Mouse (Mus musculus): ENCODE measurements at regions not wholly inside any gene's neighbourhood (a gene's known extent, or its start where the extent isn't known, plus 50 kb on each side); places are given as distances from the start of the nearest gene placed in this dataset.

DNA sequence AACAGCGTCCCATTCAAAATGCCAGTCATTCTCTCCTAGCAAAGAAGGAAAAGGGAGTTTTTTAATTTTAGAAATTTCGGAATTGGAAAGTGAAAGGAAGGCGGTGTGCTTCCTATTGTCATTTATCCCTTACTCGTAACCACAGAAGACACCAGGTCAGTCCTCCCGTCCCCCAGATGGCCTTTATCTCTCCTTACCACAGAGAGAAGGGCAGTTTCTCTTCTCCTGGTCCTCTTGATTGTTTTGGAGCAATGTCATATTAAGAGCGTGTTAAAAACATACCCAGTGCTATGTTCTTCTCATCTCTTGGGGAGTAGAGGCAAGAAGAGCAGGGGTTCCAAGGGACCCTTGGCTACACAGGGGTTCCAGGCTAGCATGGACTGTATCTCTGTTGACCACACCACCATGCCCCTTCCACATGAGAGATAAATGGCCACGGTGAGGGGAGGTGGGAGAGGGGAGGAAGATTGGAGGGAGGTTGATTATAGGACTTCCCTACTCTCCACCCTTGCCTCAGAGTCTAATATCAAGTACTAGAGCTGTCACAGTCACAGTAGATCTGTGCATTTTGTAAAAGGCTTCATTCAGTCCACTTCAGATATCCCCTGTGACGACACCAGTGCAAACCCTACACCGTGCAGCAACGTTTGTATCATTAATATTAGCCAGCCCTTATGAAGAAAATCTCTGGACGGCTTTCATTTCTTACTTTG lies 139.5 kb upstream of the Pkn2 start:
- H3K4me1 ChIP-seq (replicated peaks) = no peaks in the 10 kb centered on the region
- 67% methylated on average over 11 of the region's 11 CpGs for WGBS
- no peak for ATAC-seq (ENCODE audit: insufficient number of reproducible peaks, low FRiP score)

GRCm38 (mm10) chr3:143017480-143017879 lies 135.7 kb upstream of the Pkn2 start:
- no peak for ATAC-seq (ENCODE audit: insufficient number of reproducible peaks, low FRiP score)
- no peak overlapping the region for H3K27ac ChIP-seq (ENCODE audit: poor library complexity, severe bottlenecking)
- H3K36me3 ChIP-seq = no peaks in the 10 kb centered on the region
- 0 out of 2 replicates have a peak, but pooled peaks cover 3% of the 10 kb centered on the region for H3K4me1 ChIP-seq (replicated peaks)
- H3K9me3 ChIP-seq (replicated peaks) = no peaks in the 10 kb centered on the region
- 88% methylated on average over 4 of the region's 4 CpGs for WGBS
- no peak overlapping the region for H3K9ac ChIP-seq
- H3K4me3 ChIP-seq = no peak overlapping the region
- H3K4me2 ChIP-seq = no peak overlapping the region
- no peaks in the 10 kb centered on the region for H3K27me3 ChIP-seq (replicated peaks)

More for the DNA sequence above, 139.5 kb upstream of the Pkn2 start:
- Histone ChIP-seq H3K4me3 (no peak overlapping the region), H3K4me2 (no peak overlapping the region), H3K27me3 (replicated peaks) (no peaks in the 10 kb centered on the region), H3K36me3 (no peaks in the 10 kb centered on the region), H3K9ac (no peak overlapping the region), H3K27ac (ENCODE audit: poor library complexity, severe bottlenecking) (no peak overlapping the region), H3K9me3 (replicated peaks) (no peaks in the 10 kb centered on the region)

- Histone ChIP-seq H3K27me3 (replicated peaks) (no peaks in the 10 kb centered on the region), H3K4me1 (replicated peaks) (0 out of 2 replicates have a peak, but pooled peaks cover 3% of the 10 kb centered on the region), H3K4me2 (no peak overlapping the region), H3K9me3 (replicated peaks) (no peaks in the 10 kb centered on the region), H3K27ac (ENCODE audit: poor library complexity, severe bottlenecking) (no peak overlapping the region), H3K9ac (no peak overlapping the region), H3K36me3 (no peaks in the 10 kb centered on the region), H3K4me3 (no peak overlapping the region)
- 80% methylated on average over 5 of the region's 5 CpGs for WGBS
- no peak for ATAC-seq (ENCODE audit: insufficient number of reproducible peaks, low FRiP score)
These were observed 135.0 kb upstream of the Pkn2 start for GRCm38 (mm10) chr3:143016758-143017157.

DNA sequence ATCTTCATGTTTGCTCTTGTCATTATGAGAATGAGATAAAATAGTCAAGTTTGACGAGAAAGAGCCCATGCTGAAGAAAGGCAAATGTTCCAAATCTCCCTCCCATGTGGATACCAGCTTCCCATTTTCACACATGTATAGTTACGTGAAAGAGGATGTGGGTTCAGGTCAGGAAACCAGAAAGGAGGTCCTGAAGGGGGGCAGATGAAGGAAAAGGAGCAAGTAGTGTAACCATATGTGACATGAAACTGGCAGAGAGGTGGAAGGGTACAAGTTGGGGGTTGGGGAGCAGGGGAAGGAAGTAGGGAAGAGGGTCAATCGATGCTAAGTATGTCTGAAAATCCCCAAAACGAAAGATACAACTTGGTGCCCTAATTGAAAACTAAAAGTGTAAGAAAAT lies 132.6 kb upstream of the Pkn2 start:
- Histone ChIP-seq H3K4me1 (replicated peaks) (0 out of 2 replicates have a peak, but pooled peaks cover 3% of the 10 kb centered on the region), H3K4me3 (no peak overlapping the region), H3K36me3 (no peaks in the 10 kb centered on the region), H3K9me3 (replicated peaks) (no peaks in the 10 kb centered on the region), H3K27ac (ENCODE audit: poor library complexity, severe bottlenecking) (no peak overlapping the region), H3K9ac (no peak overlapping the region), H3K27me3 (replicated peaks) (no peaks in the 10 kb centered on the region), H3K4me2 (no peak overlapping the region)
- no peak for ATAC-seq (ENCODE audit: insufficient number of reproducible peaks, low FRiP score)
- 77% methylated on average over 4 of the region's 4 CpGs for WGBS

DNA sequence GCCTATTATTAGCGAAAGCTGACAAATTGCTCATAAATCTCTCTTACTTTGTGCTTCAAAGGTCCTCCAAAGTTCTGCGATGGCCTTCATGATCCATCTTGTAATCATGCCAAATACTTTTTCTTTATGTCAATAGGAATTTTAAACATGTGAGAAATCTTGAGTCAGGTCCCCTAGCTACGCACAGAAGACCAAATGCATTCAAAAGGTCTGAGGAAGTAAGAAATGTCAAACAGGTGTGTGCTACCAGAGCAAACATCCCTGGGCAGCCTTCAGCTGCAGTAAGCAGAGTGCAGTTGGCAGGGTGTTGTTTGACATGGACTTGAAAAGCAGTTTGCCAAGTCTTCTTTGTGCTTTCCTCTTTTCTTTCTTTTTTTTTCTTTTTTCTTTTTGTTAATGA lies 125.2 kb upstream of the Pkn2 start:
- Histone ChIP-seq H3K9me3 (replicated peaks) (no peaks in the 10 kb centered on the region), H3K4me1 (replicated peaks) (peaks cover 2% of the 10 kb centered on the region; the same call in 1 of the 2 replicates), H3K36me3 (no peaks in the 10 kb centered on the region), H3K27ac (ENCODE audit: poor library complexity, severe bottlenecking) (no peak overlapping the region), H3K27me3 (replicated peaks) (no peaks in the 10 kb centered on the region), H3K4me2 (no peak overlapping the region), H3K9ac (no peak overlapping the region), H3K4me3 (no peak overlapping the region)
- ATAC-seq (ENCODE audit: insufficient number of reproducible peaks, low FRiP score) = no peak
- 81% methylated on average over 3 of the region's 3 CpGs for WGBS

- Histone ChIP-seq H3K4me1 (replicated peaks) (0 out of 2 replicates have a peak, but pooled peaks cover 3% of the 10 kb centered on the region), H3K9ac (no peak overlapping the region), H3K27me3 (replicated peaks) (no peaks in the 10 kb centered on the region), H3K27ac (ENCODE audit: poor library complexity, severe bottlenecking) (no peak overlapping the region), H3K9me3 (replicated peaks) (no peaks in the 10 kb centered on the region), H3K4me2 (no peak overlapping the region), H3K36me3 (no peaks in the 10 kb centered on the region), H3K4me3 (no peak overlapping the region)
- WGBS = 56% methylated on average over 5 of the region's 5 CpGs
- ATAC-seq (ENCODE audit: insufficient number of reproducible peaks, low FRiP score) = no peak
These were observed 120.1 kb upstream of the Pkn2 start for GRCm38 (mm10) chr3:143001952-143002351.

DNA sequence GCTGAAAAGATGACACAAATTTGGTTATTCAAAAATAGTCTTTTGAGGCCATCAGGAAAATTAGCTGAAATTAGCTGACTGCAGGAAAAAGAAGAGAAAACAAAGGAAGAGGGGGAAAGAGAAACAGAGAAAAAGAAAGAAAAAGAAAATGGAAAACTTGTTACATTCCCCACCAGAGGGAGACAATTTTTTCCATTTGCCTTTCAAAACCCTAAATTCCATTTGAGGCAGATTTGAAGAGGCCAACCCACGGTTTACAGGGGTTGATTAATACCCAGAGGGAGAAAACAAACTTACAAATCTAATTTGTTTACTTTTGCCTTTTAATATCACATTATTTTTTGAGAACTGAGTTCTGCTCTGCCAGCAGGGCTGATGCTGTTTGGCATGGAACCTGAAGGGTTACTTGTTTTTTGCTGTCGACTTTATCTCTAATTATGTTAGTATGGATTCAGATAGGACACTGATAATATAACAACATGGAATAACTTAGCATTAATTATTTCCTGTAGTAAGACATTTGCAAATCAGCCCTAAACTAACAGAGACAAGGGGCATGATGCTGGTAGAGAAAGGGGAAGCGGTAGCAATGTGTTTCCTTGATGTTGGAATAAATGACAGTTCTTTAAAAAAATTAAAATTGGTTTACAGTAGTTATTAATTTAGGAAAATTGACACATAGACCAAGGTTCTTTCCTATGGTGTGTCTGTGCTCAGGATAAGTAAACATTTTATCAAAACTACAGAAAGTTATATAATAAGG lies 114.4 kb upstream of the Pkn2 start:
- Histone ChIP-seq H3K36me3 (no peaks in the 10 kb centered on the region), H3K4me1 (replicated peaks) (no peaks in the 10 kb centered on the region), H3K4me3 (no peak overlapping the region), H3K27me3 (replicated peaks) (no peaks in the 10 kb centered on the region), H3K9ac (no peak overlapping the region), H3K4me2 (no peak overlapping the region), H3K9me3 (replicated peaks) (no peaks in the 10 kb centered on the region), H3K27ac (ENCODE audit: poor library complexity, severe bottlenecking) (no peak overlapping the region)
- no peak for ATAC-seq (ENCODE audit: insufficient number of reproducible peaks, low FRiP score)
- 54% methylated on average over 3 of the region's 3 CpGs for WGBS

GRCm38 (mm10) chr3:142984547-142984946 lies 102.7 kb upstream of the Pkn2 start:
- Histone ChIP-seq H3K4me2 (no peak overlapping the region), H3K36me3 (no peaks in the 10 kb centered on the region), H3K9me3 (replicated peaks) (0 out of 2 replicates have a peak, but pooled peaks cover 2% of the 10 kb centered on the region), H3K27ac (ENCODE audit: poor library complexity, severe bottlenecking) (peak overlapping the region; percentile 54), H3K4me3 (no peak overlapping the region), H3K9ac (no peak overlapping the region), H3K27me3 (replicated peaks) (no peaks in the 10 kb centered on the region), H3K4me1 (replicated peaks) (peaks cover 8% of the 10 kb centered on the region; the same call in 1 of the 2 replicates)
- no peak for ATAC-seq (ENCODE audit: insufficient number of reproducible peaks, low FRiP score)
- WGBS = 54% methylated on average over 5 of the region's 5 CpGs

DNA sequence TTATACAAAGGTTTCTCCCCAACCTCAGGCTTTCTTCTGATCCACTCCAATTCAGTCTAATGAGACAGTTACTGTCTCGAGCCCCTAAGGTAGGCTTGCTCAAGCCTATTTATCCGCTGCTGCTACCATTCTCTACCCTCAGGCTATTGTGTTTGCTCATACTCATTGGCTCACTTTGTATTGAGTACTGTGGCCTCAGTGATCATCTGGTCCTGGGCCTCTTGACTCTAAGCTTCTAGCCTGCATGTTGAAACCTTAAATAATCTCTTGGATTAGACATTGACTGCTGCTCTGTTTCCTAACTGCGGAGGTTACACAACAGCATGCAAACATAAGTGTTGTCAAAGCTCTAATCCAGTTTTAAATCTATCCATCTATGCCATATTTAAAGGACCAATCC lies 99.4 kb upstream of the Pkn2 start:
- 79% methylated on average over 3 of the region's 3 CpGs for WGBS
- H3K36me3 ChIP-seq = no peaks in the 10 kb centered on the region
- H3K27me3 ChIP-seq (replicated peaks) = no peaks in the 10 kb centered on the region
- peaks cover 13% of the 10 kb centered on the region for H3K4me1 ChIP-seq (replicated peaks)
- H3K4me2 ChIP-seq = no peak overlapping the region
- H3K27ac ChIP-seq (ENCODE audit: poor library complexity, severe bottlenecking) = no peak overlapping the region
- no peak overlapping the region for H3K9ac ChIP-seq
- no peaks in the 10 kb centered on the region for H3K9me3 ChIP-seq (replicated peaks)
- H3K4me3 ChIP-seq = no peak overlapping the region
- ATAC-seq (ENCODE audit: insufficient number of reproducible peaks, low FRiP score) = no peak

- Histone ChIP-seq H3K27ac (ENCODE audit: poor library complexity, severe bottlenecking) (no peak overlapping the region), H3K27me3 (replicated peaks) (no peaks in the 10 kb centered on the region), H3K4me1 (replicated peaks) (peaks cover 9% of the 10 kb centered on the region), H3K4me3 (no peak overlapping the region), H3K9ac (no peak overlapping the region), H3K4me2 (peak overlapping the region; percentile 24; the same call in 1 of the 2 replicates), H3K9me3 (replicated peaks) (no peaks in the 10 kb centered on the region), H3K36me3 (no peaks in the 10 kb centered on the region)
- no peak for ATAC-seq (ENCODE audit: insufficient number of reproducible peaks, low FRiP score)
- 9% methylated on average over 4 of the region's 4 CpGs for WGBS
These were observed 97.4 kb upstream of the Pkn2 start for GRCm38 (mm10) chr3:142979161-142979560.

GRCm38 (mm10) chr3:142976519-142977394 lies 95.0 kb upstream of the Pkn2 start:
- Histone ChIP-seq H3K4me1 (replicated peaks) (peaks cover 6% of the 10 kb centered on the region), H3K36me3 (no peaks in the 10 kb centered on the region), H3K9me3 (replicated peaks) (no peaks in the 10 kb centered on the region), H3K27me3 (replicated peaks) (no peaks in the 10 kb centered on the region), H3K4me2 (no peak overlapping the region), H3K27ac (ENCODE audit: poor library complexity, severe bottlenecking) (no peak overlapping the region), H3K9ac (no peak overlapping the region), H3K4me3 (no peak overlapping the region)
- ATAC-seq (ENCODE audit: insufficient number of reproducible peaks, low FRiP score) = no peak
- WGBS = 90% methylated on average over 7 of the region's 7 CpGs
